Mouse (Mus musculus): ENCODE data around the gene Crybg2. TPM values are rescaled to one million over a fixed set of nuclear protein-coding genes. Genes with fewer than 3 reads are reported as not detected.

The Crybg2 gene
- total RNA-seq, 2 experiments from 2014 or later, result 5.8 to 8.5 TPM

GRCm38 (mm10) chr4:134053538-134053937 is 7.1 kb upstream of the Crybg2 start, which contains the start of gene Zfp683:
Gene Zfp683 (plus strand): TSS chr4:134053838.
- no peak for DNase-seq
- intact Hi-C loops (cut with DNase I), result no loop called here

GRCm38 (mm10) chr4:134058166-134058715 is 2.4 kb upstream of the Crybg2 start:
- DNase-seq, result no peak
- intact Hi-C loops (cut with DNase I), result no loop called here

GRCm38 (mm10) chr4:134058908-134059307 is 1.7 kb upstream of the Crybg2 start:
- intact Hi-C loops (cut with DNase I), result no loop called here
- DNase-seq, result no peak

- no peak for DNase-seq
- intact Hi-C loops (cut with DNase I), result no loop called here
These were observed 683 bp downstream of the Crybg2 start for GRCm38 (mm10) chr4:134061166-134061830.

- intact Hi-C loops (cut with DNase I), result no loop called here
- no peak for DNase-seq
These were observed 1.4 kb downstream of the Crybg2 start for GRCm38 (mm10) chr4:134061944-134062446.

- intact Hi-C loops (cut with DNase I), result no loop called here
- no peak for DNase-seq
These were observed 1.9 kb downstream of the Crybg2 start for GRCm38 (mm10) chr4:134062561-134062960.

GRCm38 (mm10) chr4:134065431-134066004 is 4.9 kb downstream of the Crybg2 start:
- no peak for DNase-seq
- intact Hi-C loops (cut with DNase I), result no loop called here

GRCm38 (mm10) chr4:134067383-134067782 is 6.8 kb downstream of the Crybg2 start:
- no peak for DNase-seq
- intact Hi-C loops (cut with DNase I), result no loop called here

- intact Hi-C loops (cut with DNase I), result no loop called here
- no peak for DNase-seq
These were observed 7.4 kb downstream of the Crybg2 start for GRCm38 (mm10) chr4:134067833-134068544.

GRCm38 (mm10) chr4:134068793-134069580 is 8.4 kb downstream of the Crybg2 start:
- intact Hi-C loops (cut with DNase I), result no loop called here
- no peak for DNase-seq

GRCm38 (mm10) chr4:134078694-134079093 is 18.1 kb downstream of the Crybg2 start:
- DNase-seq, result peak; percentile 60
- intact Hi-C loops (cut with DNase I), result no loop called here

- DNase-seq, result no peak
- intact Hi-C loops (cut with DNase I), result no loop called here
These were observed 20.1 kb downstream of the Crybg2 start for GRCm38 (mm10) chr4:134080674-134081073.

- intact Hi-C loops (cut with DNase I), result no loop called here
- DNase-seq, result peak; percentile 47
These were observed 21.2 kb downstream of the Crybg2 start for GRCm38 (mm10) chr4:134081730-134082386.

- intact Hi-C loops (cut with DNase I), result no loop called here
- no peak for DNase-seq
These were observed 21.8 kb downstream of the Crybg2 start for GRCm38 (mm10) chr4:134082460-134082859.

GRCm38 (mm10) chr4:134084999-134085398 is 24.4 kb downstream of the Crybg2 start:
- intact Hi-C loops (cut with DNase I), result no loop called here
- DNase-seq, result no peak

GRCm38 (mm10) chr4:134087412-134087811 is 26.8 kb downstream of the Crybg2 start:
- intact Hi-C loops (cut with DNase I), result no loop called here
- DNase-seq, result peak; percentile 31

- intact Hi-C loops (cut with DNase I), result no loop called here
- no peak for DNase-seq
These were observed 28.4 kb downstream of the Crybg2 start for GRCm38 (mm10) chr4:134089029-134089428.

GRCm38 (mm10) chr4:134090521-134091224 is 30.1 kb downstream of the Crybg2 start:
- intact Hi-C loops (cut with DNase I), result no loop called here

GRCm38 (mm10) chr4:134091225-134091529 is 30.6 kb downstream of the Crybg2 start:
- intact Hi-C loops (cut with DNase I), result no loop called here
- DNase-seq, result no peak

More at GRCm38 (mm10) chr4:134090521-134091224, 30.1 kb downstream of the Crybg2 start:
- DNase-seq, result no peak

Measured in left cerebral cortex, postnatal 4 days (tissue).